Mouse (Mus musculus) hindbrain, embryonic 13.5 days (tissue): ENCODE measurements around the gene Ube2q1. TPM values are rescaled to one million over a fixed set of nuclear protein-coding genes. Genes with fewer than 3 reads are reported as not detected.

Experiments
- ATAC-seq: fragments of 200-750 bp; cut with Nextera tagmentation; 2 replicates; pipeline ENCODE4 v1.8.0; 2017; ENCODE audit warnings: moderate TSS enrichment; ENCODE audit not compliant: low FRiP score
- H3K27ac ChIP-seq: fragments of 300-500 bp; sonication (generic); 2 replicates; pipeline ENCODE4 v1.5.1; 2015; ENCODE audit warnings: inconsistent platforms, mild to moderate bottlenecking, moderate library complexity
- H3K27me3 ChIP-seq: fragments of 300-500 bp; sonication (generic); 2 replicates; pipeline ENCODE4 v1.6.1; 2015; ENCODE audit warnings: mild to moderate bottlenecking, inconsistent platforms
- H3K36me3 ChIP-seq: fragments of 300-500 bp; sonication (generic); 2 replicates; pipeline ENCODE4 v1.6.1; 2015; ENCODE audit warnings: mild to moderate bottlenecking, inconsistent platforms
- H3K4me1 ChIP-seq: fragments of 300-500 bp; sonication (generic); replicated peaks from 2 replicates; pipeline ENCODE4 v1.6.1; 2015; ENCODE audit warnings: inconsistent platforms
- H3K4me2 ChIP-seq: fragments of 300-500 bp; sonication (generic); 2 replicates; pipeline ENCODE4 v1.6.1; 2015; ENCODE audit warnings: inconsistent platforms, mild to moderate bottlenecking, moderate library complexity
- H3K4me3 ChIP-seq: fragments of 300-500 bp; sonication (generic); 2 replicates; pipeline ENCODE4 v1.5.1; 2015; ENCODE audit warnings: mild to moderate bottlenecking, inconsistent platforms
- H3K9ac ChIP-seq: fragments of 300-500 bp; sonication (generic); 2 replicates; pipeline ENCODE4 v1.6.1; 2015; ENCODE audit warnings: mild to moderate bottlenecking, inconsistent platforms
- H3K9me3 ChIP-seq: fragments of 300-500 bp; sonication (generic); 2 replicates; pipeline ENCODE4 v1.6.1; 2016; ENCODE audit warnings: inconsistent platforms
- WGBS: fragments of 180-500 bp; shearing (Covaris S2); methylation state at CpG from one replicate; pipeline ENCODE4 v1.1.7; 2015; 5-methylcytosine and 5-hydroxymethylcytosine counted together
- polyA plus RNA-seq: library from polyadenylated mRNA; unstranded; fragments of >200 nt; fragmentation: Nextera tagmentation; extraction: Ambion mirVana; gene quantifications from 2 replicates; pipeline ENCODE4 v1.2.1, GENCODE M21; 2015

Ube2q1 gene
- polyA plus RNA-seq, 1 experiment from 2014 or later = 14.4 TPM

GRCm38 (mm10) chr3:89810841-89811240 lies 37.4 kb downstream of the Ube2q1 start:
- H3K27me3 ChIP-seq = 0 out of 2 replicates have a peak, but pooled peaks cover 3% of the 10 kb centered on the region
- H3K9me3 ChIP-seq = peaks cover 3% of the 10 kb centered on the region; the same call in 1 of the 2 replicates
- no peak overlapping the region for H3K27ac ChIP-seq
- no peak overlapping the region for H3K4me3 ChIP-seq
- no peaks in the 10 kb centered on the region for H3K36me3 ChIP-seq
- no peak overlapping the region for H3K4me2 ChIP-seq
- ATAC-seq = no peak
- no peaks in the 10 kb centered on the region for H3K4me1 ChIP-seq
- no peak overlapping the region for H3K9ac ChIP-seq

- Histone ChIP-seq H3K27me3 (0 out of 2 replicates have a peak, but pooled peaks cover 3% of the 10 kb centered on the region), H3K4me3 (no peak overlapping the region), H3K9me3 (peaks cover 3% of the 10 kb centered on the region; the same call in 1 of the 2 replicates), H3K4me1 (no peaks in the 10 kb centered on the region), H3K27ac (no peak overlapping the region), H3K9ac (no peak overlapping the region), H3K4me2 (no peak overlapping the region), H3K36me3 (no peaks in the 10 kb centered on the region)
- no peak for ATAC-seq
- WGBS = 72% methylated on average over 3 of the region's 3 CpGs
Measured at GRCm38 (mm10) chr3:89812166-89812565, 38.8 kb downstream of the Ube2q1 start.

GRCm38 (mm10) chr3:89814051-89814450 lies 40.6 kb downstream of the Ube2q1 start:
- Histone ChIP-seq H3K4me1 (no peaks in the 10 kb centered on the region), H3K27ac (no peak overlapping the region), H3K27me3 (0 out of 2 replicates have a peak, but pooled peaks cover 3% of the 10 kb centered on the region), H3K36me3 (no peaks in the 10 kb centered on the region), H3K9ac (no peak overlapping the region), H3K4me2 (no peak overlapping the region), H3K9me3 (peaks cover 3% of the 10 kb centered on the region; the same call in 1 of the 2 replicates), H3K4me3 (no peak overlapping the region)
- no peak for ATAC-seq
- WGBS = 75% methylated on average over 7 of the region's 7 CpGs

GRCm38 (mm10) chr3:89817056-89817455 lies 43.6 kb downstream of the Ube2q1 start:
- H3K36me3 ChIP-seq = no peaks in the 10 kb centered on the region
- no peak overlapping the region for H3K4me3 ChIP-seq
- 71% methylated on average over 4 of the region's 4 CpGs for WGBS
- H3K9me3 ChIP-seq = no peaks in the 10 kb centered on the region
- ATAC-seq = no peak
- no peak overlapping the region for H3K27ac ChIP-seq
- peaks cover 11% of the 10 kb centered on the region; the same call in 1 of the 2 replicates for H3K27me3 ChIP-seq
- no peak overlapping the region for H3K4me2 ChIP-seq
- no peaks in the 10 kb centered on the region for H3K4me1 ChIP-seq
- no peak overlapping the region for H3K9ac ChIP-seq

GRCm38 (mm10) chr3:89818605-89819004 lies 45.2 kb downstream of the Ube2q1 start:
- H3K4me2 ChIP-seq = no peak overlapping the region
- H3K9ac ChIP-seq = no peak overlapping the region
- 81% methylated on average over 3 of the region's 3 CpGs for WGBS
- no peak overlapping the region for H3K4me3 ChIP-seq
- no peak overlapping the region for H3K27ac ChIP-seq
- H3K9me3 ChIP-seq = no peaks in the 10 kb centered on the region
- no peaks in the 10 kb centered on the region for H3K36me3 ChIP-seq
- H3K27me3 ChIP-seq = peaks cover 11% of the 10 kb centered on the region; the same call in 1 of the 2 replicates
- no peaks in the 10 kb centered on the region for H3K4me1 ChIP-seq
- ATAC-seq = no peak

GRCm38 (mm10) chr3:89819897-89820296 lies 46.5 kb downstream of the Ube2q1 start:
- no peak overlapping the region for H3K4me2 ChIP-seq
- H3K4me3 ChIP-seq = no peak overlapping the region
- no peaks in the 10 kb centered on the region for H3K9me3 ChIP-seq
- no peak overlapping the region for H3K9ac ChIP-seq
- H3K4me1 ChIP-seq = no peaks in the 10 kb centered on the region
- 82% methylated on average over 7 of the region's 7 CpGs for WGBS
- no peaks in the 10 kb centered on the region for H3K36me3 ChIP-seq
- H3K27ac ChIP-seq = no peak overlapping the region
- no peak for ATAC-seq
- H3K27me3 ChIP-seq = peaks cover 9% of the 10 kb centered on the region; the same call in 1 of the 2 replicates

- no peak overlapping the region for H3K4me2 ChIP-seq
- no peak overlapping the region for H3K27ac ChIP-seq
- no peak overlapping the region for H3K4me3 ChIP-seq
- H3K27me3 ChIP-seq = peaks cover 9% of the 10 kb centered on the region; the same call in 1 of the 2 replicates
- no peak overlapping the region for H3K9ac ChIP-seq
- no peaks in the 10 kb centered on the region for H3K36me3 ChIP-seq
- ATAC-seq = no peak
- H3K4me1 ChIP-seq = no peaks in the 10 kb centered on the region
- H3K9me3 ChIP-seq = no peaks in the 10 kb centered on the region
- 89% methylated on average over 12 of the region's 12 CpGs for WGBS
Measured at GRCm38 (mm10) chr3:89820311-89821095, 47.1 kb downstream of the Ube2q1 start.

GRCm38 (mm10) chr3:89821096-89821513 lies 47.7 kb downstream of the Ube2q1 start:
- no peak for ATAC-seq
- Histone ChIP-seq H3K9ac (no peak overlapping the region), H3K4me1 (no peaks in the 10 kb centered on the region), H3K36me3 (no peaks in the 10 kb centered on the region), H3K27me3 (peaks cover 9% of the 10 kb centered on the region; the same call in 1 of the 2 replicates), H3K9me3 (no peaks in the 10 kb centered on the region), H3K4me2 (no peak overlapping the region), H3K4me3 (no peak overlapping the region), H3K27ac (no peak overlapping the region)
- 88% methylated on average over 11 of the region's 11 CpGs for WGBS

GRCm38 (mm10) chr3:89821548-89822480 lies 48.4 kb downstream of the Ube2q1 start:
- H3K27ac ChIP-seq = no peak overlapping the region
- no peak for ATAC-seq
- H3K4me2 ChIP-seq = no peak overlapping the region
- no peaks in the 10 kb centered on the region for H3K4me1 ChIP-seq
- H3K36me3 ChIP-seq = no peaks in the 10 kb centered on the region
- 81% methylated on average over 10 of the region's 10 CpGs for WGBS
- no peak overlapping the region for H3K4me3 ChIP-seq
- no peak overlapping the region for H3K9ac ChIP-seq
- no peaks in the 10 kb centered on the region for H3K9me3 ChIP-seq
- peaks cover 9% of the 10 kb centered on the region; the same call in 1 of the 2 replicates for H3K27me3 ChIP-seq

- Histone ChIP-seq H3K4me3 (no peak overlapping the region), H3K4me2 (no peak overlapping the region), H3K27me3 (peaks cover 23% of the 10 kb centered on the region), H3K9ac (no peak overlapping the region), H3K4me1 (no peaks in the 10 kb centered on the region), H3K9me3 (no peaks in the 10 kb centered on the region), H3K36me3 (no peaks in the 10 kb centered on the region), H3K27ac (no peak overlapping the region)
- no peak for ATAC-seq
- 75% methylated on average over 2 of the region's 2 CpGs for WGBS
Measured at GRCm38 (mm10) chr3:89823594-89823993, 50.2 kb downstream of the Ube2q1 start.

- WGBS = 73% methylated on average over 3 of the region's 3 CpGs
- H3K36me3 ChIP-seq = no peaks in the 10 kb centered on the region
- no peak for ATAC-seq
- H3K4me3 ChIP-seq = no peak overlapping the region
- H3K4me1 ChIP-seq = peaks cover 6% of the 10 kb centered on the region
- H3K4me2 ChIP-seq = no peak overlapping the region
- peaks cover 47% of the 10 kb centered on the region for H3K27me3 ChIP-seq
- H3K9ac ChIP-seq = no peak overlapping the region
- H3K27ac ChIP-seq = no peak overlapping the region
- no peaks in the 10 kb centered on the region for H3K9me3 ChIP-seq
Measured at GRCm38 (mm10) chr3:89826295-89826694, 52.9 kb downstream of the Ube2q1 start.
